Comparison of ENCODE assay signal across 18 mouse cellular contexts in the genomic region with DNA sequence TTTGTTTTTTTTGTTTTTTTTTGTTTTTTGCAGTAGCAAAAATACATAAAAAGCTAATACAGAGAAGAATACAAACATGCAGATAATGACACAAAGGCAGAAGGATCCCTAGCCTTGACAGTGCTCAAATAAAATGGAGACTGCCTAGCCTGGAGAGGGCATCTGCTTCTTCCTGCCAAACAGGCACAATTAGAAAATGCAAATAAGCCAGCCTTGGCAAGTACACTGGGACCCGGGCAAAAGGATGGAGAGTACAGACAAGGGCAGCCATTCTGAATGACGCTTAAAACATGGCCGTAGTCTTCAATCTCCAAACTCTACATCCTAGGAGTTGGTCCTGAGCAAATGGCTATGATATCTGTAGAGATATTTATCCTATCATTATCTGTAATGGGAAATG.
"Had no signal": no experiment of that assay in that cellular context is flagged by ENCODE, and none has a peak within 500 bp of the region (broad histone marks: within the 10 kb centered on the region; RNA-seq: fewer than 3 reads in every experiment).

No protein-coding gene starts in this region.

- ATAC-seq: liver, postnatal 0 days; lung, postnatal 0 days; midbrain, embryonic 13.5 days; midbrain, embryonic 15.5 days had no signal

- H3K4me2 ChIP-seq: lung, embryonic 15.5 days; midbrain, embryonic 11.5 days; midbrain, embryonic 13.5 days; midbrain, embryonic 15.5 days; neural tube, embryonic 12.5 days; stomach, embryonic 15.5 days had no signal

- H3K9me3 ChIP-seq: lung, embryonic 15.5 days; midbrain, embryonic 13.5 days; midbrain, embryonic 15.5 days; neural tube, embryonic 12.5 days; stomach, embryonic 15.5 days had no signal

- H3K36me3 ChIP-seq: lung, embryonic 15.5 days; midbrain, embryonic 13.5 days; midbrain, embryonic 15.5 days; neural tube, embryonic 12.5 days; stomach, embryonic 15.5 days had no signal

- H3K4me1 ChIP-seq: lung, embryonic 15.5 days; megakaryocyte, embryonic 14.5 days; midbrain, embryonic 13.5 days; midbrain, embryonic 15.5 days; neural tube, embryonic 12.5 days; stomach, embryonic 15.5 days had no signal

- DNase-seq: liver, postnatal 0 days; lung, adult 2 months; lung, postnatal 14 days; lung, postnatal 36 days; right cerebral cortex, postnatal 14 days; thymus, adult 2 months; thymus, postnatal 25 days; thymus, postnatal 4 days had no signal

- H3K27ac ChIP-seq: lung, embryonic 15.5 days; macrophage; midbrain, embryonic 13.5 days; midbrain, embryonic 15.5 days; neural tube, embryonic 12.5 days; stomach, embryonic 15.5 days; stomach, postnatal 0 days had no signal

- H3K9ac ChIP-seq: liver, postnatal 0 days; lung, embryonic 15.5 days; midbrain, embryonic 13.5 days; midbrain, embryonic 15.5 days; neural tube, embryonic 12.5 days; stomach, embryonic 15.5 days had no signal

- H3K27me3 ChIP-seq: lung, embryonic 15.5 days; megakaryocyte, embryonic 14.5 days; midbrain, embryonic 13.5 days; midbrain, embryonic 15.5 days; neural tube, embryonic 12.5 days; stomach, embryonic 15.5 days had no signal

- H3K4me3 ChIP-seq: lung, embryonic 15.5 days; megakaryocyte, embryonic 14.5 days; midbrain, embryonic 13.5 days; midbrain, embryonic 15.5 days; neural tube, embryonic 12.5 days; stomach, embryonic 15.5 days had no signal
